Mouse (Mus musculus) lung, postnatal 0 days (tissue): ENCODE measurements at regions not wholly inside any gene's neighbourhood (a gene's known extent, or its start where the extent isn't known, plus 50 kb on each side); places are given as distances from the start of the nearest gene placed in this dataset.

ENCODE experiments used
- ATAC-seq: fragments of 200-750 bp; cut with Nextera tagmentation; 2 replicates; pipeline ENCODE4 v1.8.0; 2017; ENCODE audit warnings: moderate library complexity
- DNase-seq: peaks from one replicate; pipeline ENCODE4 v3.0.0-alpha.2; 2016; ENCODE audit warnings: low spot score
- H3K27ac ChIP-seq: fragments of 300-500 bp; sonication (generic); 2 replicates; pipeline ENCODE4 v1.5.1; 2014; ENCODE audit warnings: antibody characterized with exemption, mild to moderate bottlenecking, low read length, mixed read lengths
- H3K27me3 ChIP-seq: fragments of 300-500 bp; sonication (generic); replicated peaks from 2 replicates; pipeline ENCODE4 v1.6.1; 2014; ENCODE audit warnings: low read length, mixed read lengths; ENCODE audit not compliant: insufficient read depth
- H3K36me3 ChIP-seq: fragments of 300-500 bp; sonication (generic); 2 replicates; pipeline ENCODE4 v1.6.1; 2014; ENCODE audit warnings: low read length, mixed read lengths; ENCODE audit not compliant: insufficient read depth
- H3K4me1 ChIP-seq: fragments of 300-500 bp; sonication (generic); 2 replicates; pipeline ENCODE4 v1.6.1; 2014; ENCODE audit warnings: antibody characterized with exemption, low read depth, low read length, mixed read lengths; ENCODE audit not compliant: insufficient read depth
- H3K4me2 ChIP-seq: fragments of 300-500 bp; sonication (generic); replicated peaks from 2 replicates; pipeline ENCODE4 v1.6.1; 2014; ENCODE audit warnings: low read depth, mild to moderate bottlenecking, low read length, moderate library complexity, mixed read lengths
- H3K4me3 ChIP-seq: fragments of 300-500 bp; sonication (generic); 2 replicates; pipeline ENCODE4 v1.5.1; 2014; ENCODE audit warnings: low read depth, low read length
- H3K9ac ChIP-seq: fragments of 300-500 bp; sonication (generic); replicated peaks from 2 replicates; pipeline ENCODE4 v1.6.1; 2014; ENCODE audit warnings: low read depth, mild to moderate bottlenecking
- H3K9me3 ChIP-seq: fragments of 300-500 bp; sonication (generic); 2 replicates; pipeline ENCODE4 v1.6.1; 2016; ENCODE audit warnings: low read length, mixed read lengths
- CTCF ChIP-seq: IDR thresholded peaks from 2 replicates; pipeline ENCODE4 v1.5.1; 2016; ENCODE audit warnings: antibody characterized with exemption, mild to moderate bottlenecking
- EP300 ChIP-seq: IDR thresholded peaks from 2 replicates; pipeline ENCODE4 v1.6.1; 2016; ENCODE audit warnings: antibody characterized with exemption, mild to moderate bottlenecking, control low read depth
- WGBS: fragments of 180-500 bp; shearing (Covaris S2); extraction: QIAGEN DNeasy Blood & Tissue Kit; methylation state at CpG from one replicate; pipeline ENCODE4 v1.1.7; 2014; 5-methylcytosine and 5-hydroxymethylcytosine counted together

DNA sequence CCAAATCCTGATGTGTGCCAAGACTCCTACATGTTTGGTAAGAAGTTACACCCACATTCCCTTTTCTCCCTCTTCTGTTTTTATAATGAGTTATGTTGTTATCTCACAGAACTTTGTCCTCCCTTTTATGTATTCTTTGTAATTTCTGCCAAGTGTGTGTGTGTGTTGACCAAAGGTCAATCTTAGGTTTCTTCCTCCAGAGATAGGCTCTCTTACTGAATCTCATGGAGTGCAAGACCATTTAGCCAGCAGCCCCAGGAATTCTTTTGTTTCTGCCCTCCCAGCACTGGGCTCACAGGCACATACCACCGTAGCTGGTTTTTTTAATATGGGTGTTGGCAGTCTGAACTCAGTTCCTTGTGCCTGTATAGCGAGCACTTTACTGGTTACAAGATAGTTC, 119.8 kb upstream of the Pmfbp1 start:
- no peaks in the 10 kb centered on the region for H3K9me3 ChIP-seq
- no peak overlapping the region for H3K4me3 ChIP-seq
- H3K4me1 ChIP-seq, result no peaks in the 10 kb centered on the region
- no peaks in the 10 kb centered on the region for H3K27me3 ChIP-seq
- H3K9ac ChIP-seq, result no peak overlapping the region
- no peaks in the 10 kb centered on the region for H3K36me3 ChIP-seq
- whole genome bisulfite sequencing, result 53% methylated on average over 2 of the region's 2 CpGs
- H3K4me2 ChIP-seq, result no peak overlapping the region
- ATAC-seq, result no peak
- no peak for DNase-seq
- H3K27ac ChIP-seq, result no peak overlapping the region
- TF ChIP-seq EP300 (no peak), CTCF (no peak)

DNA sequence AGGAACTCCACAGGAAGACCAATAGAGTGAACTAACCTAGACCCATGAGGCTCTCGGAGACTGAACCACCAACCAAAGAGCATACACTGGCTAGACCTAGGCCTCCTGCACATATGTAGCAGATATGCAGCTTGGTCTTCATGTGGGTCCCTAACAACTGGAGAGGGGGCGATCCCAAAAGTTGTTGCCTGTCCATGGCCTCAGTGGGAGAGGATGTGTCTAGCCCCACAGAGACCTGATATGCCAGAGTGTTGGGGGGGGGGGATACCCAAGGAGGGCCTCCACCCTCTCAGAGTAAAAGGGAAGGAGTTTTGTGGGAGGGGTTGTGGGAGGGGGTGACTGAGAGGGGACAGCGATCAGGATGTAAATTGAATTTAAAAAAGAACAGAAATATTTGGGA, 108.9 kb upstream of the Pmfbp1 start:
- TF ChIP-seq CTCF, result no peak
- TF ChIP-seq EP300, result no peak
- 90% methylated on average over 3 of the region's 3 CpGs for WGBS
- Histone ChIP-seq H3K4me1 (no peaks in the 10 kb centered on the region), H3K9ac (no peak overlapping the region), H3K36me3 (no peaks in the 10 kb centered on the region), H3K4me2 (no peak overlapping the region), H3K4me3 (no peak overlapping the region), H3K27me3 (no peaks in the 10 kb centered on the region), H3K27ac (no peak overlapping the region), H3K9me3 (no peaks in the 10 kb centered on the region)
- no peak for ATAC-seq
- DNase-seq, result no peak

DNA sequence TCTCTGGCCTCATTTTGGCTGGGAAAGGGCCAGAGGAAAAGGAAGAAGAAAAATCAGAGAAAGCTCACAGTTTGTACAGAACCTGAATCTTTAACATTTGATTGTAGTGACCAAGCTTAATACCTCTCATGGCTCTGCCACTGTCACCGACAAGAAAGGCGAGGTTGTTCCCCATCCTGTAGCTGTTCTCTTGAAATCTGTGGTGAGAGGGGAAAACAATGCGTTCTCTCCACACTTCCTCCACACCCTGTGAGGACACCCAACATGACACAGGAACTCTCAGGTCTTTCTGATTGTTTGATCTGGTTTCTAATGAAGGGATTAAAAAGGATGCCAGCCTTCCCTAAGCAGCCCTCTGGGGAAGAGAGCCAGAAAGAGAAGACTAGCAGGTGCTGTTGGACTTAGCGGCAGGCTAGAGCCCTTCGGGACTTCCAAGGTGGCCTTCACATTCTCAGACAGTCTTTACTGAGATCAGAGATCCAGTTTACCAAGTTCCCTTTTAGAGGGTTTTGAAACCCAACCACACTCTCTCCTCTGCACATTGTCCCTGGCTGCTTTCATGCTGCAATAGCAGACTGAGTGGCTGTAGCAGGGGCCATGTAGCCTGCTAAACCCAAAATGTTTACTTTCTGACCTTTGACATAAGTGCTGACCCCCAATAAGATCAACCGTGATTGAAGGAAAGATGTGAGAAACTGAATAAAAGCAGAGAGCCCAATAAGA, 98.5 kb upstream of the Pmfbp1 start:
- DNase-seq, result no peak
- TF ChIP-seq CTCF (no peak), EP300 (no peak)
- WGBS, result 72% methylated on average over 6 of the region's 6 CpGs
- no peaks in the 10 kb centered on the region for H3K36me3 ChIP-seq
- no peaks in the 10 kb centered on the region for H3K4me1 ChIP-seq
- no peak overlapping the region for H3K4me3 ChIP-seq
- no peaks in the 10 kb centered on the region for H3K9me3 ChIP-seq
- no peak overlapping the region for H3K27ac ChIP-seq
- H3K27me3 ChIP-seq, result no peaks in the 10 kb centered on the region
- no peak for ATAC-seq
- H3K9ac ChIP-seq, result no peak overlapping the region
- no peak overlapping the region for H3K4me2 ChIP-seq

DNA sequence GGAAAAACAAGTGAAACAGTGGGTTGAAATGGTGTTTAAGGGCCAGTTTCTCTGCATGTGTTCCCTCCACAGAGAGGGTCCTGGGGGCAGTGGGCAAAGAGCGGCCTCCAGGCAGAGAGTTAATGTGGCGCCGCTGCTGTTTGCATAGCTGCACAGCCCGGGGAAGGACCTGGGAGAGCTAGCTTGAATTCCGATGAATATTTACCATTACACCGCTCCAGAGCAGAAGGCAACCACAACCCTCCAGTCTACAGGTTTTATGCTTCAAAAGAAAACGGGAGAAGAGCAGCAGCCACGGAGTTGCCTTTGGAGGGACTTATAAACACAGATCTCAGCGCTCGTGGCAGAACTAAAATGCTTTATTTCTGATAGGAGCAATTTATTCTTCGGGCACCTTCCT, 94.2 kb upstream of the Pmfbp1 start:
- H3K27me3 ChIP-seq, result no peaks in the 10 kb centered on the region
- no peaks in the 10 kb centered on the region for H3K4me1 ChIP-seq
- no peak overlapping the region for H3K4me3 ChIP-seq
- no peaks in the 10 kb centered on the region for H3K36me3 ChIP-seq
- ATAC-seq, result no peak
- no peak for DNase-seq
- no peak overlapping the region for H3K27ac ChIP-seq
- WGBS, result 34% methylated on average over 11 of the region's 11 CpGs
- no peaks in the 10 kb centered on the region for H3K9me3 ChIP-seq
- H3K4me2 ChIP-seq, result peak overlapping the region; percentile 22; the same call in 1 of the 2 replicates
- no peak for TF ChIP-seq EP300
- no peak for TF ChIP-seq CTCF
- no peak overlapping the region for H3K9ac ChIP-seq

DNA sequence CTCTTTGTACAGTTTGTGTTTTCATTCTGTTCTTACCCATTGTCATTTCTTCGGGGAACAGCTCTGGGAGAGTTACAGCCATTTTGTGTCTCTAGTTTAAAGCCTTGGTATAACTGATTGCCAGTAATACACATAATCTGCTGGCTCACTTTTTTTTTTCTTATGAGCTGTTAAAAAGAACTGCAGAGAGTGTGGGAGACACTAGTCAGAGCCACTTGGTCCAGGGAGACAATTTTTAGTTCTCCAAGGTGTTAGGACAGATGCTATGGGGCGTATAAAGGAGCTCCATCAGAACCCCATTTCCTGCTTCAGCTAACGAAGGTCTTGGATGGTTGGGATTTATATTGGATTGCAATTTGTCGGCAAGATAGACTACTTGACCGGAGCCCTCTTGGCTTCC, 93.6 kb upstream of the Pmfbp1 start:
- H3K36me3 ChIP-seq, result no peaks in the 10 kb centered on the region
- TF ChIP-seq EP300 (no peak), CTCF (no peak)
- no peak overlapping the region for H3K27ac ChIP-seq
- no peaks in the 10 kb centered on the region for H3K27me3 ChIP-seq
- no peaks in the 10 kb centered on the region for H3K9me3 ChIP-seq
- no peak for DNase-seq
- H3K4me3 ChIP-seq, result no peak overlapping the region
- H3K9ac ChIP-seq, result no peak overlapping the region
- ATAC-seq, result no peak
- H3K4me1 ChIP-seq, result no peaks in the 10 kb centered on the region
- H3K4me2 ChIP-seq, result peak overlapping the region; percentile 22; the same call in 1 of the 2 replicates
- WGBS, result 82% methylated on average over 5 of the region's 5 CpGs

DNA sequence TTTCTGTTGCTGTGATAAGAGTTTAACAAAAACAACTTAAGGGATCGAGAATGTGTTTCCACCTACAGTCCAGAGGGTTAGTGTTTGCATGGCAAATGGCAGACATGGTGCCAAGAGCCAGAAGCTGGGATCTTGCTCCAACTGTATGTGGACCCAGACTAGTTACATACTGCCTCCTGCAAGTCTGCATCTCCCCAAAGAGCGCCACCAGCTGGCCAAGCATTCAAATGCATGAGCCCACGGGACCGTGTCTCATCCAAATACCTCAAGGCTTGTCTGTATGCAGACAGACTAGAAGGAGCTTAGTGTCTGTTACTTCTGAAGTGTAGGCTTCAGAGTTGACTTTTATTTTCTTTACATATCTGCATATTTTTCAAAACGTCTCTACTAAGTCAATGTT, 85.9 kb upstream of the Pmfbp1 start:
- Histone ChIP-seq H3K9me3 (no peaks in the 10 kb centered on the region), H3K4me1 (no peaks in the 10 kb centered on the region), H3K9ac (no peak overlapping the region), H3K36me3 (no peaks in the 10 kb centered on the region), H3K27ac (no peak overlapping the region), H3K27me3 (no peaks in the 10 kb centered on the region), H3K4me3 (no peak overlapping the region), H3K4me2 (no peak overlapping the region)
- TF ChIP-seq CTCF (peak; percentile 34), EP300 (no peak)
- 46% methylated on average over 5 of the region's 5 CpGs for WGBS
- ATAC-seq (no peak), DNase-seq (no peak)

DNA sequence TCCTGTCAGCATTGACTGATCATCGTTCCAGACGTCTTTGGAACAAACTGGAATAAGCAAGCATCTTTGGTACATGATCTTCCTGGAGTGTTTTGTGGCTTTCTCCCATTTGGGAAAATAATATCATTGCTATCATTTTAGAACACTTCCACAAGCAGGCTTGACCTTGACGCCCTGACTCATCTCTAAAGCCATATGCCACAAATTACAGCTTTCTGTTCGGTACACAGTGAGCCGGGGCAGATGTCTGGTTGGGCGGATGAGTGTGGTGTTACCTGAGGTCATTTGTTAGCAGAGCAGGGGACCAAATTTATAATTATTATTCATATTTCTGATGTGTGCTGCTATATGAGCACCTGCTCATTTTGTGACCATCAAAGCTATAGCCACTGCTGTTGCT, 83.3 kb upstream of the Pmfbp1 start:
- H3K4me3 ChIP-seq, result no peak overlapping the region
- DNase-seq (no peak), ATAC-seq (no peak)
- H3K4me1 ChIP-seq, result no peaks in the 10 kb centered on the region
- no peaks in the 10 kb centered on the region for H3K27me3 ChIP-seq
- H3K36me3 ChIP-seq, result no peaks in the 10 kb centered on the region
- H3K9ac ChIP-seq, result no peak overlapping the region
- TF ChIP-seq EP300 (no peak), CTCF (no peak)
- H3K9me3 ChIP-seq, result no peaks in the 10 kb centered on the region
- no peak overlapping the region for H3K4me2 ChIP-seq
- WGBS, result 70% methylated on average over 6 of the region's 6 CpGs
- no peak overlapping the region for H3K27ac ChIP-seq
